In genomic region chr1:74806360-74807311, GRCm38 (mm10) we compare ENCODE assay signal across 10 mouse cellular contexts. TPM values are rescaled to one million over a fixed set of nuclear protein-coding genes. Genes with fewer than 3 reads are reported as not detected.
DNase-seq lines count a peak whose midpoint lies in the region; ATAC-seq lines count a peak whose summit lies in the region.
"Had no signal": no experiment of that assay in that cellular context is flagged by ENCODE, and none has a peak within 500 bp of the region (broad histone marks: within the 10 kb centered on the region; RNA-seq: fewer than 3 reads in every experiment).

No protein-coding gene starts in this region.

- 1% methylated on average over 37 of the region's 38 CpGs for WGBS in heart, embryonic 15.5 days
- WGBS in limb, embryonic 10.5 days = under 1% methylated on average over 38 of the region's 38 CpGs

- no peak overlapping the region for H3K27ac ChIP-seq in heart, embryonic 15.5 days
- H3K27ac ChIP-seq in limb, embryonic 10.5 days = no peak overlapping the region

- no peaks in the 10 kb centered on the region for H3K36me3 ChIP-seq in heart, embryonic 15.5 days
- no peaks in the 10 kb centered on the region for H3K36me3 ChIP-seq in limb, embryonic 10.5 days
- H3K36me3 ChIP-seq: G1E had no signal

- no peak for DNase-seq in frontal cortex, postnatal 14 days (ENCODE audit: low spot score in 2 of 2)
- peak; percentile 31 for DNase-seq in 3T3-L1 (ENCODE audit: low read depth, low spot score)
- peak; percentile 42 for DNase-seq in adrenal gland, postnatal 25 days
- DNase-seq in limb, embryonic 10.5 days (ENCODE audit: low spot score) = peak; percentile 66

- H3K9ac ChIP-seq in heart, embryonic 15.5 days = peak overlapping the region; percentile 6; the same call in 1 of the 2 replicates

- peak; percentile 20; the same call in 1 of the 2 replicates for ATAC-seq in frontal cortex, adult (ENCODE audit: low TSS enrichment)
- ATAC-seq in heart, embryonic 15.5 days (replicated peaks; ENCODE audit: insufficient number of reproducible peaks, insufficient read depth, low FRiP score, low read depth) = peak; percentile 24; the same call in 1 of the 2 replicates
- 0 out of 2 replicates have a peak, but pooled peaks have one; percentile 5 for ATAC-seq in neutrophil, adult 5-6 weeks (ENCODE audit: extremely low read depth, insufficient number of reproducible peaks, low FRiP score, poor library complexity, severe bottlenecking)
- ATAC-seq in megakaryocyte-erythroid progenitor cell, adult 5-6 weeks (replicated peaks; ENCODE audit: low FRiP score, low TSS enrichment, poor library complexity, severe bottlenecking) = no peak

- H3K4me1 ChIP-seq in heart, embryonic 15.5 days (replicated peaks) = peaks cover 39% of the 10 kb centered on the region
- H3K4me1 ChIP-seq in limb, embryonic 10.5 days = peaks cover 58% of the 10 kb centered on the region

- H3K4me3 ChIP-seq in heart, embryonic 15.5 days = peak overlapping the region; percentile 33
- peak overlapping the region; percentile 40 for H3K4me3 ChIP-seq in limb, embryonic 10.5 days

- peak overlapping the region; percentile 57 for H3K4me2 ChIP-seq in heart, embryonic 15.5 days

- H3K9me3 ChIP-seq in heart, embryonic 15.5 days (replicated peaks) = no peaks in the 10 kb centered on the region
- H3K9me3 ChIP-seq in limb, embryonic 10.5 days (replicated peaks) = no peaks in the 10 kb centered on the region
- H3K9me3 ChIP-seq: G1E had no signal

- H3K27me3 ChIP-seq in heart, embryonic 15.5 days = peaks cover 96% of the 10 kb centered on the region
- peaks cover 99% of the 10 kb centered on the region for H3K27me3 ChIP-seq in limb, embryonic 10.5 days (ENCODE audit: low read depth, poor library complexity, severe bottlenecking)

RNA-seq across cellular contexts. Expression of gene Wnt10a, which starts 15.3 kb away (rescaled TPM):
- 0.27 TPM in 1 of 2 replicates, not detected in the other for total RNA-seq in adrenal gland, postnatal 25 days (2021)
- 0.16 TPM in 1 of 2 replicates, not detected in the other for polyA plus RNA-seq in heart, embryonic 15.5 days (2015; fragmentation: Nextera tagmentation; extraction: Ambion mirVana)
- 1.3 and 1.6 TPM in 2 replicates for polyA plus RNA-seq in limb, embryonic 10.5 days (2016; fragmentation: Nextera tagmentation; extraction: Ambion mirVana)
- not detected in 2 replicates for total RNA-seq in neutrophil, adult 5-6 weeks (2017)
- total RNA-seq in megakaryocyte-erythroid progenitor cell, adult 5-6 weeks (2014; fragmentation: Nextera tagmentation) = not detected in 2 replicates
- total RNA-seq in megakaryocyte-erythroid progenitor cell, adult 5-6 weeks (2017) = not detected in 2 replicates
- total RNA-seq: hematopoietic stem cell, adult 5-6 weeks had no signal
- polyA plus RNA-seq: G1E had no signal

RNA-seq across cellular contexts. Expression of gene Wnt6, which starts 34.9 kb away (rescaled TPM):
- 1.8 and 2.5 TPM in 2 replicates for total RNA-seq in adrenal gland, postnatal 25 days (2021)
- polyA plus RNA-seq in heart, embryonic 15.5 days (2015; fragmentation: Nextera tagmentation; extraction: Ambion mirVana) = 0.13 and 0.57 TPM in 2 replicates
- polyA plus RNA-seq in limb, embryonic 10.5 days (2016; fragmentation: Nextera tagmentation; extraction: Ambion mirVana) = 30.1 and 34.2 TPM in 2 replicates
- not detected in 2 replicates for total RNA-seq in neutrophil, adult 5-6 weeks (2017)
- not detected in 2 replicates for total RNA-seq in megakaryocyte-erythroid progenitor cell, adult 5-6 weeks (2014; fragmentation: Nextera tagmentation)
- total RNA-seq in megakaryocyte-erythroid progenitor cell, adult 5-6 weeks (2017) = not detected in 2 replicates
- total RNA-seq: G1E; hematopoietic stem cell, adult 5-6 weeks had no signal
- polyA plus RNA-seq: G1E had no signal

RNA-seq across cellular contexts. Expression of gene Cdk5r2, which starts 48.1 kb away (rescaled TPM):
- total RNA-seq in adrenal gland, postnatal 25 days (2021) = 4.3 and 5.1 TPM in 2 replicates
- 0.08 TPM in 1 of 2 replicates, not detected in the other for polyA plus RNA-seq in heart, embryonic 15.5 days (2015; fragmentation: Nextera tagmentation; extraction: Ambion mirVana)
- polyA plus RNA-seq in limb, embryonic 10.5 days (2016; fragmentation: Nextera tagmentation; extraction: Ambion mirVana) = not detected in 2 replicates
- not detected in 2 replicates for total RNA-seq in neutrophil, adult 5-6 weeks (2017)
- not detected in 2 replicates for total RNA-seq in megakaryocyte-erythroid progenitor cell, adult 5-6 weeks (2014; fragmentation: Nextera tagmentation)
- not detected in 2 replicates for total RNA-seq in megakaryocyte-erythroid progenitor cell, adult 5-6 weeks (2017)
- total RNA-seq: G1E; hematopoietic stem cell, adult 5-6 weeks had no signal
- polyA plus RNA-seq: G1E had no signal

RNA-seq across cellular contexts. Expression of gene Prkag3, which starts 57.6 kb away (rescaled TPM):
- total RNA-seq in adrenal gland, postnatal 25 days (2021) = not detected in 2 replicates
- 3.8 and 4.6 TPM in 2 replicates for polyA plus RNA-seq in heart, embryonic 15.5 days (2015; fragmentation: Nextera tagmentation; extraction: Ambion mirVana)
- 0.16 and 0.29 TPM in 2 replicates for polyA plus RNA-seq in limb, embryonic 10.5 days (2016; fragmentation: Nextera tagmentation; extraction: Ambion mirVana)
- 0.23 TPM in 1 of 2 replicates, not detected in the other for total RNA-seq in neutrophil, adult 5-6 weeks (2017)
- not detected in 2 replicates for total RNA-seq in megakaryocyte-erythroid progenitor cell, adult 5-6 weeks (2014; fragmentation: Nextera tagmentation)
- not detected in 2 replicates for total RNA-seq in megakaryocyte-erythroid progenitor cell, adult 5-6 weeks (2017)
- total RNA-seq: G1E; hematopoietic stem cell, adult 5-6 weeks had no signal
- polyA plus RNA-seq: G1E had no signal

Comparison
In these comparisons a context has a peak if more than half of its experiments do, and no peak if none do; other contexts are left out.
1. DNase-seq: peak in 3T3-L1 (single experiment), adrenal gland, postnatal 25 days (single experiment) and limb, embryonic 10.5 days (single experiment); none in frontal cortex, postnatal 14 days (0 of 2).